Mouse (Mus musculus) forebrain, embryonic 10.5 days (tissue): ENCODE results near the gene Nfkbid. TPM values are rescaled to one million over a fixed set of nuclear protein-coding genes. Genes with fewer than 3 reads are reported as not detected.
"Not testable (repeated sequence)": the region's sequence is repeated elsewhere in the genome, so short reads cannot be mapped to it uniquely, and the experiment has no call there.

Experiments used
- DNase-seq: peaks from one replicate; pipeline ENCODE4 v3.0.0-alpha.2; 2017; ENCODE audit warnings: low spot score; ENCODE audit errors: extremely low spot score
- H3K27ac ChIP-seq: fragments of 300-500 bp; sonication (generic); 2 replicates; pipeline ENCODE4 v1.5.1; 2016; ENCODE audit warnings: mild to moderate bottlenecking
- H3K27me3 ChIP-seq: fragments of 300-500 bp; sonication (generic); 2 replicates; pipeline ENCODE4 v1.6.1; 2016; ENCODE audit warnings: mild to moderate bottlenecking; ENCODE audit not compliant: poor library complexity, severe bottlenecking
- H3K36me3 ChIP-seq: fragments of 300-500 bp; sonication (generic); replicated peaks from 2 replicates; pipeline ENCODE4 v1.6.1; 2016; ENCODE audit warnings: mild to moderate bottlenecking, moderate library complexity
- H3K4me1 ChIP-seq: fragments of 300-500 bp; sonication (generic); 2 replicates; pipeline ENCODE4 v1.6.1; 2016
- H3K4me3 ChIP-seq: fragments of 300-500 bp; sonication (generic); 2 replicates; pipeline ENCODE4 v1.5.1; 2016; ENCODE audit warnings: mild to moderate bottlenecking, moderate library complexity
- H3K9me3 ChIP-seq: fragments of 300-500 bp; sonication (generic); 2 replicates; pipeline ENCODE4 v1.6.1; 2016; ENCODE audit warnings: mild to moderate bottlenecking, moderate library complexity
- WGBS: fragments of 180-500 bp; shearing (Covaris S2); methylation state at CpG from one replicate; pipeline ENCODE4 v1.1.7; 2016; 5-methylcytosine and 5-hydroxymethylcytosine counted together
- polyA plus RNA-seq: library from polyadenylated mRNA; unstranded; fragments of >200 nt; fragmentation: Nextera tagmentation; extraction: Ambion mirVana; gene quantifications from 2 replicates; pipeline ENCODE4 v1.2.1, GENCODE M21; 2016

Gene Nfkbid
- polyA plus RNA-seq, 1 experiment from 2014 or later: 1.5 TPM

- under 1% methylated on average over 9 of the region's 9 CpGs for WGBS
- no peaks in the 10 kb centered on the region for H3K9me3 ChIP-seq
- peak overlapping the region; percentile 41 for H3K4me3 ChIP-seq
- peaks cover 34% of the 10 kb centered on the region for H3K4me1 ChIP-seq
- DNase-seq: no peak
- H3K36me3 ChIP-seq: no peaks in the 10 kb centered on the region
- no peak overlapping the region for H3K27ac ChIP-seq
- H3K27me3 ChIP-seq: peaks cover 100% of the 10 kb centered on the region
Observed at GRCm38 (mm10) chr7:30456487-30456886, 35.0 kb downstream of the Nfkbid start.

- peak overlapping the region; percentile 41 for H3K4me3 ChIP-seq
- under 1% methylated on average over 31 of the region's 31 CpGs for WGBS
- no peaks in the 10 kb centered on the region for H3K36me3 ChIP-seq
- no peak for DNase-seq
- no peaks in the 10 kb centered on the region for H3K9me3 ChIP-seq
- H3K4me1 ChIP-seq: peaks cover 34% of the 10 kb centered on the region
- no peak overlapping the region for H3K27ac ChIP-seq
- H3K27me3 ChIP-seq: peaks cover 100% of the 10 kb centered on the region
Observed at GRCm38 (mm10) chr7:30456911-30457628, 35.5 kb downstream of the Nfkbid start.

GRCm38 (mm10) chr7:30457629-30458330, 36.2 kb downstream of the Nfkbid start, which contains the start of the genes Kirrel2 and Nphs1:
Kirrel2 (minus strand) TSS chr7:30457690.
Nphs1 (plus strand) TSS chr7:30458315.
- DNase-seq: peak; percentile 40
- peaks cover 34% of the 10 kb centered on the region for H3K4me1 ChIP-seq
- no peaks in the 10 kb centered on the region for H3K9me3 ChIP-seq
- H3K36me3 ChIP-seq: no peaks in the 10 kb centered on the region
- peaks cover 100% of the 10 kb centered on the region for H3K27me3 ChIP-seq
- 2% methylated on average over 16 of the region's 16 CpGs for WGBS
- no peak within 1 kb of the TSS for H3K27ac ChIP-seq
- H3K4me3 ChIP-seq: peak within 1 kb of the TSS; percentile 41

GRCm38 (mm10) chr7:30459484-30459883, 38.0 kb downstream of the Nfkbid start:
- Histone ChIP-seq H3K27me3 (peaks cover 100% of the 10 kb centered on the region), H3K36me3 (no peaks in the 10 kb centered on the region), H3K27ac (no peak overlapping the region), H3K9me3 (no peaks in the 10 kb centered on the region), H3K4me3 (no peak overlapping the region), H3K4me1 (peaks cover 23% of the 10 kb centered on the region)
- DNase-seq: no peak
- WGBS: 33% methylated on average over 6 of the region's 6 CpGs

GRCm38 (mm10) chr7:30463568-30463967, 42.0 kb downstream of the Nfkbid start:
- Histone ChIP-seq H3K27me3 (peaks cover 100% of the 10 kb centered on the region), H3K9me3 (no peaks in the 10 kb centered on the region), H3K36me3 (no peaks in the 10 kb centered on the region), H3K4me3 (no peak overlapping the region), H3K4me1 (peaks cover 17% of the 10 kb centered on the region), H3K27ac (no peak overlapping the region)
- no peak for DNase-seq
- WGBS: 27% methylated on average over 7 of the region's 7 CpGs

- no peak for DNase-seq
- Histone ChIP-seq H3K4me3 (no peak overlapping the region), H3K27ac (no peak overlapping the region), H3K4me1 (peaks cover 17% of the 10 kb centered on the region), H3K9me3 (no peaks in the 10 kb centered on the region), H3K36me3 (no peaks in the 10 kb centered on the region), H3K27me3 (peaks cover 98% of the 10 kb centered on the region)
- WGBS: 13% methylated on average over 4 of the region's 4 CpGs
Observed at GRCm38 (mm10) chr7:30463996-30464395, 42.5 kb downstream of the Nfkbid start.

GRCm38 (mm10) chr7:30464816-30465300, 43.3 kb downstream of the Nfkbid start:
- 14% methylated on average over 6 of the region's 6 CpGs for WGBS
- Histone ChIP-seq H3K9me3 (no peaks in the 10 kb centered on the region), H3K4me1 (peaks cover 17% of the 10 kb centered on the region), H3K27ac (no peak overlapping the region), H3K36me3 (no peaks in the 10 kb centered on the region), H3K4me3 (no peak overlapping the region), H3K27me3 (peaks cover 89% of the 10 kb centered on the region)
- DNase-seq: no peak

- Histone ChIP-seq H3K36me3 (no peaks in the 10 kb centered on the region), H3K9me3 (peaks cover 2% of the 10 kb centered on the region; the same call in 1 of the 2 replicates), H3K27me3 (peaks cover 14% of the 10 kb centered on the region), H3K4me1 (peaks cover 5% of the 10 kb centered on the region), H3K4me3 (no peak overlapping the region), H3K27ac (no peak overlapping the region)
- DNase-seq: peak; percentile 51
- WGBS: 48% methylated on average over 5 of the region's 5 CpGs
Observed at GRCm38 (mm10) chr7:30472411-30472810, 50.9 kb downstream of the Nfkbid start.

GRCm38 (mm10) chr7:30474999-30475398, 53.5 kb downstream of the Nfkbid start:
- H3K4me3 ChIP-seq: no peak overlapping the region
- peaks cover 12% of the 10 kb centered on the region for H3K4me1 ChIP-seq
- H3K27ac ChIP-seq: no peak overlapping the region
- H3K36me3 ChIP-seq: no peaks in the 10 kb centered on the region
- H3K9me3 ChIP-seq: peaks cover 2% of the 10 kb centered on the region; the same call in 1 of the 2 replicates
- H3K27me3 ChIP-seq: peaks cover 4% of the 10 kb centered on the region; the same call in 1 of the 2 replicates
- WGBS: 68% methylated on average over 4 of the region's 4 CpGs
- DNase-seq: no peak

GRCm38 (mm10) chr7:30476136-30476535, 54.6 kb downstream of the Nfkbid start:
- 87% methylated on average over 7 of the region's 7 CpGs for WGBS
- not testable (repeated sequence) for H3K36me3 ChIP-seq, H3K27me3 ChIP-seq, H3K9me3 ChIP-seq, DNase-seq, H3K4me3 ChIP-seq, H3K27ac ChIP-seq
- H3K4me1 ChIP-seq: peaks cover 12% of the 10 kb centered on the region

- DNase-seq: no peak
- no peaks in the 10 kb centered on the region for H3K36me3 ChIP-seq
- peaks cover 12% of the 10 kb centered on the region for H3K4me1 ChIP-seq
- peaks cover 4% of the 10 kb centered on the region; the same call in 1 of the 2 replicates for H3K27me3 ChIP-seq
- peak overlapping the region; percentile 49 for H3K4me3 ChIP-seq
- 0 out of 2 replicates have a peak overlapping the region, but pooled peaks have one; percentile 25 for H3K27ac ChIP-seq
- WGBS: 14% methylated on average over 29 of the region's 32 CpGs
- H3K9me3 ChIP-seq: peaks cover 2% of the 10 kb centered on the region; the same call in 1 of the 2 replicates
Observed at GRCm38 (mm10) chr7:30477415-30478381, 56.2 kb downstream of the Nfkbid start.
